Mouse (Mus musculus): ENCODE data around the gene Ccdc146.

Gene Ccdc146

DNA sequence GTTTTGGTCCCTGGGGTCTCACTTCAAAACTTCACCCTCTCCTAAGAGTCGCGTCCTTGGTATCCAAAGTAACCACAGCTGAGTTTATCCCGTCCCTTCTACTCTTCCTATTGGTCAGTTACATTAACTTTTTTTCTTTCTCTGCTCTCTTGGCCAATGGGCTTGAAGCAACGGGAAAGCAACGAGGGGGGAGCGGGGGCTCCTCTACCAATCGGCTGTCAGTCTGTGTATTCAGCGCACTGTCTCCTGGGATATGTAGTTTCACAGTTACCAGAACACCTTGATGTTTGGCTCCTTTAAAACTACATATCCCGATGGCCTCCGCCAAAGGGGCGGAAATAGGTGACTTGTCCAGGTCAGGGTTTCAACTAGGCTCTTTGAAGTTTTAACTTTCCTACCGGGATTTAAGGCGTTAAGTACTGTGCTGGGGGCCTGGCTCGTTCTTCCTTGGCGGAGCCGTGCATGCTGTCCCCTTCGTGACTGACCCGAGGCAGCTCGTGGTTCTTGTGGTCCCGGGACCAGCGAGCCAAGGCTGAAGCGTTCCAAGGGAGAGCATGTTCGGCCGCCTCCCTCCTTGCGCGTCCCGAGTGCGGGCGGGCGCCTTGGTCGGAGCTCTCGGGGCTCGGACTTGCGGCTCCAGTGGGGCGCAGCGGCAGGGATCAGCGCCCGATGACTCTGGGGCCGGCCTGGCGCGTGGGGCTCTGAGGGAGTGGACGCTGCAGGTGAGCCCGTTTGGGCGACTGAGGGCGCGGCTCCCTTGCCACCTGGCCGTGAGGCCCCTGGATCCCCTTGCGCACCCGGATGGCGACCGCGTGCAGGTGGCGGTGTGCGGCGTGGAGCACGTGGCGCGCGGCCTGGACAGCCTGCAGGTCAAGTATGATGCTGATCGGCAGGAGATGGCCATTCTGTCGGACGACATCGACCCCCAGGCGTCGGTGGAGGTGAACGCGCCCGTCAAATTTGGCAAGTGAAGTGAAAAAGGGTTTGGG lies at the start of gene Ccdc146, which contains the start of gene Fam185a:
Ccdc146 (minus strand) TSS at position 64 of the 989 bp plus-strand sequence.
Fam185a (plus strand) TSS at position 345 of the 989 bp plus-strand sequence.
- DNase-seq: peak; percentile 97 to 98

- DNase-seq: no peak
These were observed 43.6 kb upstream of the Ccdc146 start for GRCm38 (mm10) chr5:21468100-21468499.

DNA sequence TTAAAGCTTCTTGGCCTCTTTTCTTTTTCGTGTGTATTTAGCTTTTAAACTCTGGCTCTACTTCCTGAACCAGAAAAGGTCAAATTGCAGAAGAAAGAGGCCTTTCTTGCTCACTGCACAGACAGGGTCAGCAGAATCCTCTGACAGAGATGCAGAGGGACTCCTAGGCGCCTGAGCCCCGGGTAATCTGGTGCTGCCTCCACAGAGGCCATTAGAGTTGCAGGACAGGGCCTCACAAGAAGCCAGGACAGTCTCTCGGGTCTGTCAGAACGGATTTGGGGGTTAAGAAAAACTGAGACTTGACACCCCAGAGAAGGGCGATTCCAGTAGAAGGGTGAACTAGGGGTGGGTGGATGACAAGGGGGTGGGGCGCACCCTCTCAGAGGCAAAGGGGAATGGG lies 42.9 kb upstream of the Ccdc146 start:
- DNase-seq: peak in 1 of 2 experiments; percentile 11

DNA sequence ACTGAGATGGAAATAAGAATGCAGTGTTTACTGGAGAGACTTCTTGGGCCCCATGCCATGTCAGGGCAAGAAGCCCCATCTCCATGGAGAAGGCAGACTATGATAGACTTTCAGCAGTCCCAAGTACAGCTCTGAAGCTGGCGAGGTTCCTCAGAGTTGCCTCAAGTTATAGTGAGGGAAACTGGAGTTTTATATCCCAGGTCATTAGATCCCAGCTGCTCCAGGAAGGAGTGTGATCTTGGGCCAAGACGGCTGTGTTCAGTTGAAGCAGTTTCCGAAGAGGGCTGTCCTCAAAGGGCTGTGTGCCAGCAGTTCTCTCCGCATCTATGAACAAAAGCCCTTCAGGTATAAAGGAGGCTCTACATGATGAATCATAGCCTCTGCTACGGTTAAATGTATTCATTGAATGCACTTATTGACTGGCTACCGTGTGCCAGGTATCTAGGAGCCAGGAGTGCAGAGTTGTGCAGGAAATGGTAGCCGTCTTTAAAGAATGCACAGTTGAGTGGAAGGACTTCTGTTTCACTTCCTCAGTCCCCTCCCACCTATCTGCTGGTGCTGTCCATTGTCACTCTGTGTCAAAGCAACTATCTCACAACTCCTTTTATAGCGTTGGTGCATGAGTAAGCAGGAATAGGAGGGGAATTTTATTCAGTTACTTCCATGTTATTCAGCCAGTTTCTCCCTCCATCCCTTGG lies 16.5 kb upstream of the Ccdc146 start:
- DNase-seq: peak; percentile 5 to 6

- DNase-seq: no peak
These were observed 15.1 kb upstream of the Ccdc146 start for GRCm38 (mm10) chr5:21439446-21440110.

GRCm38 (mm10) chr5:21438428-21438827 lies 14.0 kb upstream of the Ccdc146 start:
- no peak for DNase-seq

GRCm38 (mm10) chr5:21436471-21436975 lies 12.0 kb upstream of the Ccdc146 start:
- no peak for DNase-seq

DNA sequence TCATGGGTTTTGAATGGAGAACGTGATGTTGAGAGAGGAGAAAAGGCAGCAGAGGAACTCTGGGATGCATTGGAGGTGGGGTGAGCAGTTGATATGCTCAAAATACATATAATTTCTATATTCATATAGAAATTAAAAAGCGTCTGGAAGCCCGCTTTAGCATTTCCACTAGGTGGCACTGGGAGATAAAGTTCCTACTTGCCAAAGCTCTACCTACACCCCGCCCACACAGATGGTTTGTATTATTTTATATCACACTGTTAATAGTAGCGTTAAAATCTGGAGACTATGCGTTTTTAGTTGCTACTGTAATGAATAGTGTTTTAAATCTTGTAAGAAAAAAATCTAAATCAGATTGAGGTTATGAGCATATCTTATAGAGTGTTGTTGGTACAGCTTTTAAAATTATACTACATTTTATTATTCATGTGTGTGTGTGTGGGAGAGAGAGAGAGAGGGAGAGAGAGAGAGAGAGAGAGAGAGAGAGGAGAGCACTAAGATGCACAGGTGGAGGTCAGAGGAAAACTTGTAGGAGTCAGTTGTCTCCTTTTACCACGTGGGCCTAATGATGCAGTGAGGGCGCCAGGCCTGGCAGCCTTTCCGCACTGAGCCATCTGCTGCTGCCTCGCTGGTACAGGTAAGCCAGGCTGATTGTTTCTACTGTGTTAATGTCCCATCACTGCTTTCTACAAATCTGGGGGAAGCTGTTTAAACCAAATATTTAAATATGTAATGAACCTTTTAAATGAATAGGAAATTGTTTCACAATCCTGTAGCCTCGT lies 9.9 kb upstream of the Ccdc146 start:
- no peak for DNase-seq

GRCm38 (mm10) chr5:21426666-21427065 lies 2.2 kb upstream of the Ccdc146 start:
- DNase-seq: no peak

DNA sequence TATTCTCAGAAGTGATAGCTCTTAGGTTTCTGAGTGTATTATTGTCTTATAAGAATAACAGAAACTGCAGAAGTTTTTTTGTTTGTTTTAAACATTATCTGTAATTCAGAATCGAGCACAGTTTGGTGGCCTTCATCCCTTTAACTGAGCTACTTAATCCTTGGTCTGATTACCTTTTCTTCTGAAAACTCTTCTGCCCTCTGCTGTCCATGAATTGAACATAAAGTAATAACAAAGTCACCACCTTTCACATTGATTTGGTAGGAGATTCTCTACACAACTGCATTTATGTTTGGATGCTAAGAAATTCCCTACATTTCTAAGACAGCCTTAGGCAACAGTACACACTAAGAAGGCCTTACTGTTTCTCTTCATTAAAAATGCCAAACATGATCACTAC lies 3.9 kb downstream of the Ccdc146 start:
- DNase-seq: no peak

DNA sequence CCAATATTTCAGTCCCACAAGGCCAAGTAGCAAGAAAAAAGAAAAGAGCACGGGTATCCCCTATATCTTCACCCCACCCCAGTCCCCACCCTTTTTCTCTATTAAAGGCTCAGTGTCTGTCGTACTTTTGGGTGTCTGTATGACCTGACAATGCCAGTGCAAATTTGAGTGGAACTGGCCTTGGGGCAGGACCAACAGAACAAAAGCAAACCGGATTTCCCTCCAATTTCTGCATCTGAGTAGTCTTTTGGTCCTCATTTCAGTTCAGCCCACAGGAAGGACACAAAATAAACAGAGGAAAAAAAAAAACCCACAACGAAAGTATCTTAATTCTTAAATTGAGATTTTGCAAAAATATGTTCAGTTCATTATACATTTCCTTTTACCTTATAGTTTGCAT lies 5.9 kb downstream of the Ccdc146 start:
- no peak for DNase-seq

GRCm38 (mm10) chr5:21414116-21414820 lies 10.2 kb downstream of the Ccdc146 start:
- DNase-seq: no peak

DNA sequence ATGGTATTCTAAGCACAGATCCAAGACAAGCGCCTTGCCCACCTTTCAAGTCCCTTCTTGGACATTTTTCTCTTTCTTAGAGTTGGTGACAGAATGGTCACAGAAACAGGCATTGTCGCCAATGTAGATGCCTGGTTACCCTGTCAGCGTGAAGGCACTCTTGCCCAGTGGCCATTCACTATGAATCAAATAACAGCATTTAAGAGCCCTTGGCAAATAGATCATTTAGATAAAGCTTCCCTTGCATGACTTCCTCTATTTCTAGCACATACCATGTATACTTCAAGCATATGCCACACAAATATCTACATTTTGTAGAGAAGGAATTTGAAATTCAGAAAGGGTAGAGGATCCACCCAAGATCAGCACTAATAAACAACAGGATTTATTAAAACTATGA lies 11.2 kb downstream of the Ccdc146 start:
- no peak for DNase-seq

DNA sequence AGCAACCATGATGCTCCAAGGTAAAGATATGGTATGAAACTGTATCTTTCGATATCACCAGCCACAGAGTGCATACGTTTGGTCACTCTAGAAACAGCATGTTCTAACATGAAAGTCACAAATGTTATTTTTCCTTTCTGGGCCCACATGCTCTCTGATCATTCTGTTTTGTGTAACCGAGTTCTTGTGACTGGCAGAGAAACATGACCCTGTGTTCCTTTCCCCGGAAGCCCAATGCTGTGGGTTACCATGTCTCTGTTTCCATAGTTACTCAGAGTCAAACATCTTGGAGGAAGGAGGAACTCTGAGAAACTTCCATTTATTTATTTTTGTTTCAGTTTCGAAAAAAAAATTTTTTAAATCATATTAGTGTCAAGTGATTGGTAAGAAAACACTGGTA lies 12.4 kb downstream of the Ccdc146 start:
- DNase-seq: no peak

DNA sequence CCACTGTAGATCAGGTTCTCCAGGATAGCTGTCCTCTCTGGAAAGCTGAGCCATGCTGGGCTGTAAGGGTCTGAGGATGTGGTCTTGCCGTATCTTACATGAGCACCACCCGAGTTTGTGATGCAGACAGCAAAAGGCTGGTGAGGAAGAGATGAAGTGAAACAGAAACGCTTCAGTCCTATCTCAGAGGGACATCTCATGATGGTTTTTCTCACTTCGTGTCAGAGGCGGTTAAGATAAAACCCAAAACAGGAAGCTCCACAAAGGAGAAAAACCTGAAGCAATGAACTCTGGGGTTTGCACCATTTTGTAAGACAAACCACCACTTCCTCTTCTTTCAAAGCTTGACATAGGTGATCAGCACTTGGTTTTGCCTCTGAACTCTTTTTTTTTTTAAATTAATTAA lies 13.2 kb downstream of the Ccdc146 start:
- peak in 1 of 2 experiments; percentile 12 for DNase-seq

DNA sequence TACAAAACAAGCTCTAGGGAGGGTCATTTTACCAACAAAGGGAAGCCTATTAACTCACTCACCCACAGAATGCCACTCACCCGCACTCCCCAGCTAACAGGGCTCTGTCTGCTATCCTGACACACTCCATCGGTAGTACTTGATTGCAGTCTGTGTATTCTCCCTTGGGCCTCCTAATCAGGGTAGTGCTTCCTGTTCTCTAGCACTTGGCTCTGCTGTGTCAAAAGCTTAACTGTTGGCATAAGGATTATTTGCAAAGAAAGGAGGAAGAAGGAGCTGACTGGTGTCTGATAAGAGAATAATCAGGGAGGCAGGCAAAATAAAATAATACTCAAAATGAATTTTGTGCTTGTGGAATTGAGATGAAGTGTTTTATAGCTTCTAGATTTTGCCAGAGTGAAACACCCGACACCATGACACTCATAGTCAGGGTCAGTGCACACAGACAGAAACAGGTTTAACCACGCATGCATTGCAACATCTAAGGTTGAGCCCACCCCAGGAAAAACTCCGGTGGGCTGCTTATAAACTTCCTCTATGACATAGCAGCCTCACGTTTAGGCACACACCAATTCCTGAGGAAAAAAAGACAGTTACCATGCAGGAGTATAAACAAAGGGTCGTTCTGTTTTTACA lies 29.2 kb downstream of the Ccdc146 start:
- DNase-seq: no peak

DNA sequence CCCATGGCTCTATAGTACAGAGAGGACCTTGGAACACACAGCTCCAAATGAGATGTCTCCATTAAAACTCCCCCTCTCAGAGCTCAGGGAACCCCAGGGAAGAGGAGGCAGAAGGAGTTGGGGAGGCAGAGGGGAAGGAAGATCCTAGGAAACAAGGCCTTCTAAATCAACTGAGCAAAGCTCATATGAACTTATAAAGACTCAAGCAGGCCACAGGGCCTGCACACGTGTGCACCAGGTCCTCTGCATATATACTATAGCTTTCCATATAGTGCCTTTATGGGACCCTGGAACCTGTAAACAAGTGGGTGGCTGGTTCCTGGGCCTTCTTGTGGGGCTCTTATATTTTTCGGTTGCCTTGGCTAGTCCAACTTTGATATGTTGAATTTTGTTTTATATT lies 29.9 kb downstream of the Ccdc146 start:
- DNase-seq: no peak

- DNase-seq: peak; percentile 78 to 85
These were observed 32.7 kb downstream of the Ccdc146 start for GRCm38 (mm10) chr5:21391616-21392384.

GRCm38 (mm10) chr5:21388855-21389254 lies 35.6 kb downstream of the Ccdc146 start:
- no peak for DNase-seq

DNA sequence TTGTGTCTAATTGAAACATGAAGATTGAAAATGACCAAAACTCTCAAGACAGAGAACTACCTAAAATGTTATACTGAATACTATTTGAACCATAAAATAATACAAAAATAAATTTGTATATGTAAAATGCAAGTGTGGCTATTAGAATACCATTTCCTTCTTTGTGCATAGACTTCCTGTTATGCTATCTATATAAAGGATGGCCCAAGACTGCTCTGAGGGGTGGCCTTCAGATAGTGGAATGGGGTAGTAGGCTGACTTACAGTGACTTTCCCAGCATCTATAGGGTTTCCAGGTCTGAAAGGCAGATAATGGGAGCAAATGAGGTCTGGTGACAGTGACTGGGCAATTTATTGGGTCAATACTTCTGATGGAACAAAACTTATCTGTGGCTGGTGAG lies 37.1 kb downstream of the Ccdc146 start:
- no peak for DNase-seq
